Mouse (Mus musculus): ENCODE measurements around the gene Asap3. TPM values are rescaled to one million over a fixed set of nuclear protein-coding genes. Genes with fewer than 3 reads are reported as not detected.

Gene Asap3
- total RNA-seq (2021), result 1 to 10 TPM; 3.5 to 4.4 TPM

DNA sequence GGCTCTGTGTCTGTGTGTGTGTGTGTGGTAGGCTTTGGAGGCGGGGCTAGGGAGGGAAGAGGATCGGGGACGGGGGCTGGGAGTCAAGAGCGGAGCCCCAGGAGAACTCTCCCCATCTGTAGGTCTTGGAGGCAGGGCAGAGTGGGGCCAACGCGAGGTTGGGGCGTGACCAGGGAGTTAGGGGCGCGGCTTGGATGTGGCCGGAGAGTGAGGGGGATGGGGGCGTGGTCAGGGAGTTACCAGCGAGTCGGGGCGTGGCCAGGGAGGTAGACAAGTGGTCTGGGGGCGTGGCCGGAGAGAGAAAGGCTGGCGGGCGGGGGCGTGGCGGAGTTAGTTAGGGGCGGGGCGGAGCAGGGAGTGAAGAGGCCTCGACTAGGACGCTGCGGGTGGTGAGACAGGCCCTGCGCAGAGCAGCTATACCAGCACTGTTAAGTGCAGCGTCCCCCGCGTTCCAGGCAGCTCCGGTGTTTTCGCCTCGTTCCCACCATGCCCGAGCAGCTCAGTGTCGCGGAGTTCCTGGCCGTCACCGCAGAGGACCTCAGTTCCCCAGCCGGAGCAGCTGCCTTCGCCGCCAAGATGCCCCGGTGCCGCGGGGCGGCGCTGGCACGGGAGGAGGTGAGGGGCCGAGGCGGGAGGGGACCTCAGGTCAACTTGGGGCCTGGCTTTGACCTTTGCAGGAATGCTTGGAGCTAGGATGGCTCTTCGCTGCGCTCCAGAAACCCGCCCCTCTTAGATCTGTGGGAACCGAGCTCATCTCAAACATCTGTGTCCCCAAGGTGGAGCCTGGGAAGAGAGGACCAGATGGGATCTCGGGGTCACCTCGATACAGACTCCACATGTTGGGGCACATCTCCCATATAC lies at the start of gene Asap3:
Gene Asap3, plus strand, starts transcription at position 333 of the 861 bp plus-strand sequence.
- peak; percentile 83 to 98 for DNase-seq (ENCODE audit: extremely low spot score in 1 of 2, low spot score in 2 of 2)
- intact Hi-C loops (cut with DNase I), result no loop called here

DNA sequence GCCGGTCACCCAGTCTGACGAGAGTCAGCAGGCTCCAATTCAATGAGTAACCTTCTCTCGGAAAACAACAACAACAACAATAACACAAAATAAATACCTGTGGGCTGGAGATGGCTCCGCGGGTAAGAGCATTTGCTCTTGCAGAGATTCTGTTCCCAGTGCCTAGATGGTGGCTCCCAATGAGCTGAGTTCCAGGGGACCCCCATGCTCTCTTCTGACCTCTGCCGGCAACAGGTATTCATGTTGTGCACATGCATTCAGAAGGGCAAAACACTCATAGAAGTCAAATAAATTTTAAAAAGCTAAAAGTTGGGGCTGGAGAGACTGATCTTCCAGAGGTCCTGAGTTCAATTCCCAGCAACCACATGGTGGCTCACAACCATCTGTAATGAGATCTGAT lies 47.7 kb upstream of the Asap3 start:
- intact Hi-C loops (cut with DNase I), result no loop called here
- no peak for DNase-seq (ENCODE audit: extremely low spot score in 1 of 2, low spot score in 2 of 2)

GRCm38 (mm10) chr4:136159802-136160397 lies 46.3 kb upstream of the Asap3 start:
- intact Hi-C loops (cut with DNase I), result loop anchor here (2.0 kb wide), 1 partner anchor 89 kb away; no protein-coding TSS in a partner anchor
- peak; percentile 69 to 70 for DNase-seq (ENCODE audit: extremely low spot score in 1 of 2, low spot score in 2 of 2)

- intact Hi-C loops (cut with DNase I), result loop anchor here (2.0 kb wide), 1 partner anchor 37 kb away; no protein-coding TSS in a partner anchor
- DNase-seq (ENCODE audit: extremely low spot score in 1 of 2, low spot score in 2 of 2), result peak; percentile 81 to 88
These were observed 42.7 kb upstream of the Asap3 start for GRCm38 (mm10) chr4:136163448-136163847.

- intact Hi-C loops (cut with DNase I), result no loop called here
- no peak for DNase-seq (ENCODE audit: extremely low spot score in 1 of 2, low spot score in 2 of 2)
These were observed 41.2 kb upstream of the Asap3 start for GRCm38 (mm10) chr4:136164981-136165380.

DNA sequence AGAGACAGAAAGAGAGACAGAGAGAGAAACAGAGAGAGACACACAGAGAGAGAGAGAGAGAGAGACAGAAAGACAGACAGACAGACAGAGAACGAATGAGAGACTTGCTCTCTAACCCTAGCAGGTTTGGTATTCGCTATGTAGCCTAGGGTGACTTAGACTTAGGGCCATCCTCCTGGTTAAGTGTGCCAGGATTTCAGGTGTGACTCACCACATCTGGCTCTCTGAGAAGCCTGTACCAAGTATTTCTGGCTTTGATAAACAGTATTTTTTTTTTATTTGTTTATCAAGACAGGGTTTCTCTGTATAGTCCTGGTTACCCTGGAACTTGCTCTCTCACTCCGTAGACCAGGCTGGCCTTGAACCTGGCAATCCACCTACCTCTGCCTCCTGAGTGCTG lies 38.5 kb upstream of the Asap3 start:
- intact Hi-C loops (cut with DNase I), result no loop called here
- DNase-seq (ENCODE audit: extremely low spot score in 1 of 2, low spot score in 2 of 2), result no peak

DNA sequence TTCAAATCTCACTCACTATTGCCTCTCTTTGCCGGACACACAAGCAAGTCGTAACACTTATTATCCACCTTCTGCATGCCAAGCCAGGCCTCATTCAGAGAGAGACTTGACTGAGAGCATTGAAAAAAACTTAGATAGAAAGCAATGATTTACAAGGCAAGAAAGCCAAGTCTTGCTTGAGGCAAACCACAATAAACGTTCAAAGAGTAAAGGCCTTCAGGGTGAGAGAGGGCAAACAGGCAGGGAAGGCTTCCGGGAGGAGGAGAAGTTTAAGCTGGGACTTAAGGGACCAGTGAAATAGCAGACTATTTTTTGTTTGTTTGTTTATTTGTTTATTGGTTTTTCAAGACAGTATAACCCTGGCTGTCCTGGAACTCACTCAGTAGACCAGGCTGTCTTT lies 35.8 kb upstream of the Asap3 start:
- no peak for DNase-seq (ENCODE audit: extremely low spot score in 1 of 2, low spot score in 2 of 2)
- intact Hi-C loops (cut with DNase I), result no loop called here

GRCm38 (mm10) chr4:136171455-136171854 lies 34.7 kb upstream of the Asap3 start:
- intact Hi-C loops (cut with DNase I), result no loop called here

DNA sequence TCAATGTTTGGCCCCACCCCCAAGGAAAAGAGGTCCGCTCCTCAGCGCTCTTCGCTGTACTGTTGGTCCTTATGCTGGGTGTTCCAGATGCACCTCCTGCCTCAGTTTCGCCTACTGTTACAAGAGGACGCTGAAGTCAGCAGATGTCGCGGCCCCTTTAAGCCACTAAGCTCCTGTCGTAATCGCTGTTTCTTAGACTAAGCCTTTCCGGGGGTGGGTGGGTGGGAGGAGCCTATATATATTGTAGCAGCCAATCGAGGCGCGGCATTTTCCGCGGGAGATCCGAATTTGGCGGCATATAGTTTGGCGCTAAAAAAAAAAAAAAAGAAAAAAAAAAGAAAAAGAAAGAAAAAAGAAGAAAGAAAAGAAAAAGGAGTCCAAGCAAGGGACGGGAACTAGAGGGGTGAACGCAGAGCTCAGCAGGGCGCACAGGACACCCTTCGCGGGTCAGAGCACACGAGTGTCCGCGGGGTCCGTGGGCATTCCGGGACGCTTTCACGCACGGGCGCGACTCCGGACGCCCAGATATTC lies 34.1 kb upstream of the Asap3 start, which contains the start of gene E2f2:
Gene E2f2, plus strand, starts transcription at position 384 of the 531 bp plus-strand sequence.
- peak in 1 of 2 experiments; percentile 77 for DNase-seq (ENCODE audit: extremely low spot score in 1 of 2, low spot score in 2 of 2)
- intact Hi-C loops (cut with DNase I), result no loop called here

More at GRCm38 (mm10) chr4:136171455-136171854, 34.7 kb upstream of the Asap3 start:
- no peak for DNase-seq (ENCODE audit: extremely low spot score in 1 of 2, low spot score in 2 of 2)

DNA sequence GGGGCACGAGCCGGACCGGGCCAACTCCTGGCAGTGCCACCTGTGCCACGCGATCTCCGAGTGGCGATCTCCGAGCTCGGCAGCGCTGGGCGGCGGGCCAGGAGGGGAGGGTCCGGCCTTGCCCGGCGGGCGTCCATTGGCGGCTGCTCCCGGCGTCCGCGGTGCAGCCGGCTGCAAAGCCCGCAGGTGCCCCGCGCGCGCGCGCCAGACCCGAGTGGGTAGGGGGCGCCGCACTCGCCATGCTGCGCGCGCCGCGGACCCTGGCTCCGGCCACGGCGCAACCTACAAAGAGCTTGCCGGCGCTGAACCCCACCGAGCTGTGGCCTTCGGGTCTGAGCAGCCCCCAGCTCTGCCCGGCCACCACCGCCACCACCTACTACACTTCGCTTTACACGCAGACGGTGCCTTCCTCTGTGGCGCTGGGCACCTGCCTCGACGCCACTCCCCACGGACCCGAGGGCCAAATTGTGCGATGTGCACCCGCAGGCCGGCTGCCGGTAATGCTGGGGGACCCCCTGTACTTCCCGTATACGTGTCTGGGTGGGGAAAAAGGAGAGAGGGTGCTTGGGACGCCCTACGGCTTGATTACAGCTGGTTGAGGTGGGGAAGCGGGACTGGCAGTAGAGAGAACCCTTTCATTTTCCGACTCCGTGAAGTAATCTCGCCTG lies 33.5 kb upstream of the Asap3 start:
- intact Hi-C loops (cut with DNase I), result no loop called here
- DNase-seq (ENCODE audit: extremely low spot score in 1 of 2, low spot score in 2 of 2), result peak in 1 of 2 experiments; percentile 78

- intact Hi-C loops (cut with DNase I), result no loop called here
- no peak for DNase-seq (ENCODE audit: extremely low spot score in 1 of 2, low spot score in 2 of 2)
These were observed 32.9 kb upstream of the Asap3 start for GRCm38 (mm10) chr4:136173210-136173715.

- intact Hi-C loops (cut with DNase I), result no loop called here
- peak in 1 of 2 experiments; percentile 26 for DNase-seq (ENCODE audit: extremely low spot score in 1 of 2, low spot score in 2 of 2)
These were observed 31.7 kb upstream of the Asap3 start for GRCm38 (mm10) chr4:136174216-136175193.

GRCm38 (mm10) chr4:136176022-136176552 lies 30.1 kb upstream of the Asap3 start:
- no peak for DNase-seq (ENCODE audit: extremely low spot score in 1 of 2, low spot score in 2 of 2)
- intact Hi-C loops (cut with DNase I), result no loop called here

DNA sequence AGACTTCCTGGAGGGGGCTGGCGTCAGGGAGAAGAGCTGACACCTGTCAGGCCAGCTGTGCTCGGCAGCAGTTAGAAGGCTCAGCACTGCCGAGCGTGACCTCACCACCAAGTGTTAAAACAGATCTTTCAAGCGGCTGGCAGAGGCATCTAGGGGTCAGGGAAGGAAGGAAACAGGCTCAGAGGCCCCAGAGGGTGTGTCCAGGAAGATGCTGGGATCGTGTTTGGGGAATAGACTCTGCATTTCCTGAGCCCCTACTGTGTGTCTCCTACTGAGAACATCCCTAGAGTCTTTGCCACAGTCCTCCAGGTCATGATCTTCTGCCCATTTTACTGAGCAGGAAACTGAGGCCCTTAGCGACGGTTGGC lies 28.9 kb upstream of the Asap3 start:
- peak in 1 of 2 experiments; percentile 23 for DNase-seq (ENCODE audit: extremely low spot score in 1 of 2, low spot score in 2 of 2)
- intact Hi-C loops (cut with DNase I), result no loop called here

- peak in 1 of 2 experiments; percentile 64 for DNase-seq (ENCODE audit: extremely low spot score in 1 of 2, low spot score in 2 of 2)
- intact Hi-C loops (cut with DNase I), result no loop called here
These were observed 28.3 kb upstream of the Asap3 start for GRCm38 (mm10) chr4:136177612-136178474.

DNA sequence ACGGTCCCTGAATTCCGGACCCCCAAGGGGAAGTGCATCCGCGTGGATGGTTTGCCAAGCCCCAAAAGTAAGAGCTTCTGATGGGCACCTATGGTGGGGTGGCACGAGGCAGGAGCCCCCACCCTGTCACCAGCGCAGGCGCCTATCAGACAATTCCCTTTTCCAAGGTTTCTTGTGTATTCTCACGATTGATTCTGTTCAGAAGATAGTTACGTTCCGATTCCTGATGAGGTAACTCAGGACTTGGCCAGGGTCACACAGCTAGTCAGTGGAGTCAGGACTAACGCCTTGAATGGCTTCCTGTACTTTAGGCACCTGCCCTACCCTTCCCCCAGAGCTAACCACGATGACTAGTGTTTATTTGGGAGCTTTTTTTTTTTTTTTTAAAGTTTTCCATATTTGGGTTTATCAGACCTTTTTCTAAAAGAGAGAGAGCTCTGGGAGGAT lies 27.7 kb upstream of the Asap3 start:
- no peak for DNase-seq (ENCODE audit: extremely low spot score in 1 of 2, low spot score in 2 of 2)
- intact Hi-C loops (cut with DNase I), result no loop called here

GRCm38 (mm10) chr4:136179456-136179855 lies 26.7 kb upstream of the Asap3 start:
- no peak for DNase-seq (ENCODE audit: extremely low spot score in 1 of 2, low spot score in 2 of 2)
- intact Hi-C loops (cut with DNase I), result no loop called here

All from left cerebral cortex, postnatal 10 days (tissue).